Mouse (Mus musculus) lung, embryonic 16.5 days (tissue): Measurements from ENCODE around the gene Csdc2. TPM values are rescaled to one million over a fixed set of nuclear protein-coding genes. Genes with fewer than 3 reads are reported as not detected.
A peak's percentile ranks its signal among the peaks of the same experiment; 100 is the strongest.

Experiments used
- ATAC-seq: fragments of 200-750 bp; cut with Nextera tagmentation; 2 replicates; pipeline ENCODE4 v1.8.0; 2017; ENCODE audit warnings: low read depth, mild to moderate bottlenecking, moderate library complexity
- H3K27ac ChIP-seq: fragments of 300-500 bp; sonication (generic); 2 replicates; pipeline ENCODE4 v1.5.1; 2014; ENCODE audit warnings: mild to moderate bottlenecking, control low read depth, low read length
- H3K27me3 ChIP-seq: fragments of 300-500 bp; sonication (generic); 2 replicates; pipeline ENCODE4 v1.6.1; 2014; ENCODE audit warnings: low read depth, low read length, mixed read lengths; ENCODE audit not compliant: control insufficient read depth, insufficient read depth
- H3K36me3 ChIP-seq: fragments of 300-500 bp; sonication (generic); 2 replicates; pipeline ENCODE4 v1.6.1; 2014; ENCODE audit warnings: low read length; ENCODE audit not compliant: control insufficient read depth, insufficient read depth
- H3K4me1 ChIP-seq: fragments of 300-500 bp; sonication (generic); replicated peaks from 2 replicates; pipeline ENCODE4 v1.6.1; 2014; ENCODE audit warnings: low read length, mixed read lengths; ENCODE audit not compliant: control insufficient read depth, insufficient read depth
- H3K4me2 ChIP-seq: fragments of 300-500 bp; sonication (generic); 2 replicates; pipeline ENCODE4 v1.6.1; 2014; ENCODE audit warnings: low read depth, low read length, control low read depth
- H3K4me3 ChIP-seq: fragments of 300-500 bp; sonication (generic); 2 replicates; pipeline ENCODE4 v1.5.1; 2014; ENCODE audit warnings: mild to moderate bottlenecking, low read length, control low read depth
- H3K9ac ChIP-seq: fragments of 300-500 bp; sonication (generic); 2 replicates; pipeline ENCODE4 v1.6.1; 2014; ENCODE audit warnings: low read length, control low read depth
- H3K9me3 ChIP-seq: fragments of 300-500 bp; sonication (generic); 2 replicates; pipeline ENCODE4 v1.6.1; 2016; ENCODE audit warnings: low read length; ENCODE audit not compliant: control insufficient read depth
- WGBS: fragments of 180-500 bp; shearing (Covaris S2); extraction: QIAGEN DNeasy Blood & Tissue Kit; methylation state at CpG from one replicate; pipeline ENCODE4 v1.1.7; 2014; 5-methylcytosine and 5-hydroxymethylcytosine counted together
- polyA plus RNA-seq: library from polyadenylated mRNA; unstranded; fragments of >200 nt; fragmentation: Nextera tagmentation; extraction: Ambion mirVana; gene quantifications from 2 replicates; pipeline ENCODE4 v1.2.1, GENCODE M21; 2015

Csdc2 gene
- polyA plus RNA-seq, 1 experiment from 2014 or later: 10.0 TPM

GRCm38 (mm10) chr15:81919062-81919461 lies 17.5 kb upstream of the Csdc2 start:
- H3K4me2 ChIP-seq: no peak overlapping the region
- H3K4me1 ChIP-seq: no peaks in the 10 kb centered on the region; the same call in 1 of the 2 replicates
- no peak overlapping the region for H3K9ac ChIP-seq
- no peaks in the 10 kb centered on the region for H3K27me3 ChIP-seq
- 74% methylated on average over 5 of the region's 5 CpGs for WGBS
- H3K36me3 ChIP-seq: peaks cover 17% of the 10 kb centered on the region
- no peak for ATAC-seq
- no peak overlapping the region for H3K4me3 ChIP-seq
- no peak overlapping the region for H3K27ac ChIP-seq
- no peaks in the 10 kb centered on the region for H3K9me3 ChIP-seq

GRCm38 (mm10) chr15:81920546-81921217 lies 15.9 kb upstream of the Csdc2 start:
- Histone ChIP-seq H3K9me3 (no peaks in the 10 kb centered on the region), H3K36me3 (peaks cover 5% of the 10 kb centered on the region; the same call in 1 of the 2 replicates), H3K4me1 (peaks cover 11% of the 10 kb centered on the region), H3K9ac (no peak overlapping the region), H3K4me3 (no peak overlapping the region), H3K27me3 (no peaks in the 10 kb centered on the region), H3K4me2 (no peak overlapping the region), H3K27ac (no peak overlapping the region)
- no peak for ATAC-seq
- 72% methylated on average over 10 of the region's 10 CpGs for WGBS

- Histone ChIP-seq H3K4me2 (no peak overlapping the region), H3K36me3 (peaks cover 2% of the 10 kb centered on the region; the same call in 1 of the 2 replicates), H3K9me3 (no peaks in the 10 kb centered on the region), H3K27ac (no peak overlapping the region), H3K4me3 (no peak overlapping the region), H3K27me3 (no peaks in the 10 kb centered on the region), H3K9ac (no peak overlapping the region), H3K4me1 (peaks cover 11% of the 10 kb centered on the region)
- WGBS: 53% methylated on average over 5 of the region's 5 CpGs
- ATAC-seq: no peak
Observed at GRCm38 (mm10) chr15:81921255-81921654, 15.3 kb upstream of the Csdc2 start.

GRCm38 (mm10) chr15:81924933-81925332 lies 11.6 kb upstream of the Csdc2 start:
- Histone ChIP-seq H3K9ac (peak overlapping the region; percentile 76), H3K4me3 (peak overlapping the region; percentile 76), H3K27ac (no peak overlapping the region), H3K4me1 (peaks cover 14% of the 10 kb centered on the region), H3K27me3 (no peaks in the 10 kb centered on the region), H3K36me3 (no peaks in the 10 kb centered on the region), H3K9me3 (no peaks in the 10 kb centered on the region), H3K4me2 (peak overlapping the region; percentile 71)
- 85% methylated on average over 11 of the region's 11 CpGs for WGBS
- ATAC-seq: no peak

GRCm38 (mm10) chr15:81925760-81926445 lies 10.7 kb upstream of the Csdc2 start, which contains the start of gene Polr3h:
TSS of gene Polr3h (minus strand) at chr15:81926240.
- H3K9me3 ChIP-seq: no peaks in the 10 kb centered on the region
- no peaks in the 10 kb centered on the region for H3K36me3 ChIP-seq
- peak within 1 kb of the TSS; percentile 49 for H3K27ac ChIP-seq
- peaks cover 14% of the 10 kb centered on the region for H3K4me1 ChIP-seq
- ATAC-seq: peak; percentile 98
- H3K4me2 ChIP-seq: peak within 1 kb of the TSS; percentile 71
- no peaks in the 10 kb centered on the region for H3K27me3 ChIP-seq
- H3K9ac ChIP-seq: peak within 1 kb of the TSS; percentile 76
- peak within 1 kb of the TSS; percentile 76 for H3K4me3 ChIP-seq
- under 1% methylated on average over 52 of the region's 54 CpGs for WGBS

GRCm38 (mm10) chr15:81926446-81926822 lies 10.1 kb upstream of the Csdc2 start:
- peak overlapping the region; percentile 51 for H3K4me2 ChIP-seq
- H3K9ac ChIP-seq: no peak overlapping the region
- no peaks in the 10 kb centered on the region for H3K36me3 ChIP-seq
- no peaks in the 10 kb centered on the region for H3K9me3 ChIP-seq
- H3K4me1 ChIP-seq: peaks cover 14% of the 10 kb centered on the region
- WGBS: 31% methylated on average over 9 of the region's 9 CpGs
- H3K27me3 ChIP-seq: no peaks in the 10 kb centered on the region
- H3K27ac ChIP-seq: peak overlapping the region; percentile 41
- H3K4me3 ChIP-seq: peak overlapping the region; percentile 9; the same call in 1 of the 2 replicates
- ATAC-seq: no peak

GRCm38 (mm10) chr15:81927741-81928140 lies 8.8 kb upstream of the Csdc2 start:
- Histone ChIP-seq H3K4me1 (peaks cover 14% of the 10 kb centered on the region), H3K27me3 (no peaks in the 10 kb centered on the region), H3K9ac (no peak overlapping the region), H3K4me2 (no peak overlapping the region), H3K36me3 (no peaks in the 10 kb centered on the region), H3K4me3 (no peak overlapping the region), H3K9me3 (no peaks in the 10 kb centered on the region), H3K27ac (peak overlapping the region; percentile 60)
- no peak for ATAC-seq
- WGBS: 60% methylated on average over 4 of the region's 4 CpGs

- Histone ChIP-seq H3K27me3 (no peaks in the 10 kb centered on the region), H3K4me1 (peaks cover 14% of the 10 kb centered on the region), H3K4me3 (no peak overlapping the region), H3K9me3 (no peaks in the 10 kb centered on the region), H3K27ac (peak overlapping the region; percentile 53; the same call in 1 of the 2 replicates), H3K36me3 (no peaks in the 10 kb centered on the region), H3K9ac (no peak overlapping the region), H3K4me2 (no peak overlapping the region)
- 46% methylated on average over 11 of the region's 11 CpGs for WGBS
- no peak for ATAC-seq
Observed at GRCm38 (mm10) chr15:81928277-81928676, 8.3 kb upstream of the Csdc2 start.

- Histone ChIP-seq H3K9me3 (no peaks in the 10 kb centered on the region), H3K27ac (no peak overlapping the region), H3K4me3 (no peak overlapping the region), H3K4me2 (no peak overlapping the region), H3K36me3 (no peaks in the 10 kb centered on the region), H3K4me1 (peaks cover 15% of the 10 kb centered on the region), H3K27me3 (no peaks in the 10 kb centered on the region; the same call in 1 of the 2 replicates), H3K9ac (no peak overlapping the region)
- no peak for ATAC-seq
- 12% methylated on average over 12 of the region's 12 CpGs for WGBS
Observed at GRCm38 (mm10) chr15:81932951-81933470, 3.5 kb upstream of the Csdc2 start.
